Mouse (Mus musculus) ES-Bruce4 (cell line): Measurements from ENCODE around the gene Hpgds.

ENCODE experiments used
- CTCF ChIP-seq: IDR thresholded peaks from one replicate; pipeline ENCODE4 v1.8.1; 2011; ENCODE audit warnings: low read depth, low read length
- EP300 ChIP-seq: IDR thresholded peaks from 2 replicates; pipeline ENCODE4 v1.6.1; 2011; ENCODE audit warnings: low read depth, low read length; ENCODE audit not compliant: insufficient read depth
- POLR2A ChIP-seq: IDR thresholded peaks from one replicate; pipeline ENCODE4 v1.8.1; 2011; ENCODE audit warnings: low read length; ENCODE audit not compliant: insufficient read depth

- no peak for TF ChIP-seq EP300
- no peak for TF ChIP-seq CTCF
- TF ChIP-seq POLR2A = no peak
Measured at GRCm38 (mm10) chr6:65140750-65141243, 3.9 kb downstream of the Hpgds start.
